Mouse (Mus musculus): Measurements from ENCODE around the gene Xrcc5. TPM values are rescaled to one million over a fixed set of nuclear protein-coding genes. Genes with fewer than 3 reads are reported as not detected.

Xrcc5 gene
- polyA plus RNA-seq, 1 experiment from 2014 or later = 24.0 TPM

- no peaks in the 10 kb centered on the region for H3K27me3 ChIP-seq
- ATAC-seq (ENCODE audit: low read depth) = no peak
- no peak overlapping the region for H3K27ac ChIP-seq
- H3K36me3 ChIP-seq = no peaks in the 10 kb centered on the region
- H3K9me3 ChIP-seq (replicated peaks) = no peaks in the 10 kb centered on the region
- no peak overlapping the region for H3K4me2 ChIP-seq
- H3K4me3 ChIP-seq (replicated peaks) = no peak overlapping the region
- WGBS (ENCODE audit: insufficient replicate concordance) = 56% methylated on average over 2 of the region's 2 CpGs
- no peaks in the 10 kb centered on the region for H3K4me1 ChIP-seq (replicated peaks)
- DNase-seq = no peak
- H3K9ac ChIP-seq = no peak overlapping the region
Measured at GRCm38 (mm10) chr1:72420220-72420619, 113.0 kb downstream of the Xrcc5 start.

GRCm38 (mm10) chr1:72422121-72422520 lies 114.9 kb downstream of the Xrcc5 start:
- no peak overlapping the region for H3K9ac ChIP-seq
- H3K27me3 ChIP-seq = no peaks in the 10 kb centered on the region
- H3K9me3 ChIP-seq (replicated peaks) = no peaks in the 10 kb centered on the region
- no peak overlapping the region for H3K4me3 ChIP-seq (replicated peaks)
- no peak overlapping the region for H3K4me2 ChIP-seq
- ATAC-seq (ENCODE audit: low read depth) (no peak), DNase-seq (no peak)
- no peaks in the 10 kb centered on the region for H3K4me1 ChIP-seq (replicated peaks)
- whole genome bisulfite sequencing (ENCODE audit: insufficient replicate concordance) = 75% methylated on average over 4 of the region's 4 CpGs
- no peaks in the 10 kb centered on the region for H3K36me3 ChIP-seq
- no peak overlapping the region for H3K27ac ChIP-seq

DNA sequence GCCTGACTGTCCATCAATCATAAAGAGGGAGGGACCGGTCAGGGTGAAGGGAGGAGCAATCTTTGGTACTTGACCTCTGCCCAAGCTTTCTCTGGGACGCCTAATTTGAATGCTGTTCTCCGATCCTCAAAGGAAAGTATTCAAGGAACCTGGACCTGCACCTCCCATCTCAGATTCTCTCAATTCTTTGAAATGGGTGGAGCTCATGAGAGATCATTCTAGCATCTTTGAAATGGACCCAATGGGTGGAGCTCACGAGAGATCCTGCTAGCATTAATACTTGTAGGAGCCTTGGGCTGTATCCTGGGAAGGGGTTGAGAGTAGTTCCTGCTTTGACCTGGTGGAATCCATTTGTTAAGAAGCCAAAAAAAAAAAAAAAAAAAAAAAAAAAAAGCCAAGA lies 119.2 kb downstream of the Xrcc5 start:
- no peak overlapping the region for H3K4me3 ChIP-seq (replicated peaks)
- H3K4me1 ChIP-seq (replicated peaks) = no peaks in the 10 kb centered on the region
- H3K4me2 ChIP-seq = no peak overlapping the region
- no peak for ATAC-seq (ENCODE audit: low read depth)
- H3K36me3 ChIP-seq = no peaks in the 10 kb centered on the region
- no peak overlapping the region for H3K27ac ChIP-seq
- 74% methylated on average over 4 of the region's 4 CpGs for WGBS (ENCODE audit: insufficient replicate concordance)
- H3K9me3 ChIP-seq (replicated peaks) = no peaks in the 10 kb centered on the region
- no peak for DNase-seq
- no peak overlapping the region for H3K9ac ChIP-seq
- no peaks in the 10 kb centered on the region for H3K27me3 ChIP-seq

GRCm38 (mm10) chr1:72428526-72428925 lies 121.3 kb downstream of the Xrcc5 start:
- H3K36me3 ChIP-seq = no peaks in the 10 kb centered on the region
- H3K9me3 ChIP-seq (replicated peaks) = no peaks in the 10 kb centered on the region
- no peak overlapping the region for H3K4me3 ChIP-seq (replicated peaks)
- WGBS (ENCODE audit: insufficient replicate concordance) = 60% methylated on average over 8 of the region's 8 CpGs
- H3K4me2 ChIP-seq = no peak overlapping the region
- H3K27ac ChIP-seq = no peak overlapping the region
- no peaks in the 10 kb centered on the region for H3K27me3 ChIP-seq
- no peak overlapping the region for H3K9ac ChIP-seq
- peak; percentile 3 for DNase-seq
- no peaks in the 10 kb centered on the region for H3K4me1 ChIP-seq (replicated peaks)
- ATAC-seq (ENCODE audit: low read depth) = peak; percentile 20; the same call in 1 of the 2 replicates

DNA sequence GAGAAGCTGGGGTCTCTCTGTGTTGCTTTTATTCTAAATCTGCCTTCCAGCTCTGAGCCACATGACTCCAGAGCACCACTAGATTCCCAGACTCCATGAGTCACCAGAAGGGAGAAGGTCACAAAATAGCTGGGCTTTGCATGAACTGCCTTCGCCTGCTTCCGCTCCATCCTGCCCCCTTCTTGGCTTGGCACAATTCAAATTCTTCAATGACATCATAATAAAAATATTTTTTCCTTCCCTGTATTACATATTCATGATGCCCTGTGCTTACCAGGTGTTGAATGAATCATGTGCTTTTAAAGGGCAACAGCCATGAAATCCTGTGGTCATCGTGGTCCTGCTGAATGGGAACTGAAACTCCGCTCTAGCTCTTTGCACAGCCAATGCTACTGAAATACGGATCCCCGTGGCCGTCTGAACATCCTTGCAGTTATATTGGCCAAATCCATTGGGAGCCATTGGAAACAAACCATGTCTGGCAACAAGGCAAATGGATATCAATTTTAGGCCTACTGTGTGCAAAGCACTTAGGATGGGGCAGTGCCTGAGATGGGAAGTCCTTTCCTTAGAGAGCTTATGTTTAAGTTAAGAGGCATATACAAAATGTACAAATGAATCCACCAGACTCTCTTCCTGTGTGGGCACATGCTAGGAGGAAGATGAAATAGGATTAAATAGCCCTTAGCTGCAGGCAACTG lies 122.0 kb downstream of the Xrcc5 start:
- H3K9me3 ChIP-seq (replicated peaks) = no peaks in the 10 kb centered on the region
- H3K27me3 ChIP-seq = no peaks in the 10 kb centered on the region
- DNase-seq = no peak
- H3K4me1 ChIP-seq (replicated peaks) = no peaks in the 10 kb centered on the region
- ATAC-seq (ENCODE audit: low read depth) = no peak
- 71% methylated on average over 7 of the region's 7 CpGs for WGBS (ENCODE audit: insufficient replicate concordance)
- no peak overlapping the region for H3K9ac ChIP-seq
- no peak overlapping the region for H3K4me3 ChIP-seq (replicated peaks)
- no peak overlapping the region for H3K4me2 ChIP-seq
- H3K36me3 ChIP-seq = no peaks in the 10 kb centered on the region
- no peak overlapping the region for H3K27ac ChIP-seq

GRCm38 (mm10) chr1:72432579-72432978 lies 125.4 kb downstream of the Xrcc5 start:
- no peaks in the 10 kb centered on the region for H3K36me3 ChIP-seq
- no peaks in the 10 kb centered on the region for H3K9me3 ChIP-seq (replicated peaks)
- no peak for DNase-seq
- H3K4me3 ChIP-seq (replicated peaks) = no peak overlapping the region
- no peak for ATAC-seq (ENCODE audit: low read depth)
- 60% methylated on average over 1 of the region's 1 CpGs for WGBS (ENCODE audit: insufficient replicate concordance)
- H3K4me1 ChIP-seq (replicated peaks) = no peaks in the 10 kb centered on the region
- no peak overlapping the region for H3K9ac ChIP-seq
- no peaks in the 10 kb centered on the region for H3K27me3 ChIP-seq
- H3K27ac ChIP-seq = no peak overlapping the region
- H3K4me2 ChIP-seq = no peak overlapping the region

- H3K4me1 ChIP-seq (replicated peaks) = no peaks in the 10 kb centered on the region
- no peak for DNase-seq
- no peak overlapping the region for H3K4me3 ChIP-seq (replicated peaks)
- H3K27ac ChIP-seq = no peak overlapping the region
- H3K27me3 ChIP-seq = no peaks in the 10 kb centered on the region
- ATAC-seq (ENCODE audit: low read depth) = no peak
- 48% methylated on average over 3 of the region's 3 CpGs for WGBS (ENCODE audit: insufficient replicate concordance)
- H3K9me3 ChIP-seq (replicated peaks) = no peaks in the 10 kb centered on the region
- H3K4me2 ChIP-seq = no peak overlapping the region
- no peaks in the 10 kb centered on the region for H3K36me3 ChIP-seq
- no peak overlapping the region for H3K9ac ChIP-seq
Measured at GRCm38 (mm10) chr1:72434510-72434909, 127.3 kb downstream of the Xrcc5 start.

DNA sequence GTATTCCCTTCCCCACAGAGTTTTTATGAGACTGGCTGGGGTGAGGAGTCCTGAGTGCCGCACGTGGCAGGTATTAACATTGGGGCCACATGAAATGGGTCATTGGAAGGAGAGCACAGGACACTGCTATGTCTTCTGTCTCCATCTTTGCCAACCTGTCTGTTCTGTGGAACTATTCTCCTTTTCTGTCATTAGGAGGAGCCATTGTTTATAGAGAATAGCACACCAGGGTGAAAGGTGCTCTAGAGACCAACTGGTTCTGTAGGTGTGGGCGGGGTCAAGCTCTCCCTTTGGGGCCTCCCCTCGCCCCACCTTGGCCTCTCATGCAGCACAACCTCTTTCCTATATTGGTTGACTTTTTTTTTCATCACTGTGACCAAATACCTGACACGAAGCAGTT lies 129.7 kb downstream of the Xrcc5 start:
- no peaks in the 10 kb centered on the region for H3K27me3 ChIP-seq
- H3K27ac ChIP-seq = no peak overlapping the region
- WGBS (ENCODE audit: insufficient replicate concordance) = 55% methylated on average over 5 of the region's 5 CpGs
- no peaks in the 10 kb centered on the region for H3K9me3 ChIP-seq (replicated peaks)
- H3K4me3 ChIP-seq (replicated peaks) = no peak overlapping the region
- no peak overlapping the region for H3K4me2 ChIP-seq
- no peak overlapping the region for H3K9ac ChIP-seq
- DNase-seq (no peak), ATAC-seq (ENCODE audit: low read depth) (no peak)
- no peaks in the 10 kb centered on the region for H3K36me3 ChIP-seq
- no peaks in the 10 kb centered on the region for H3K4me1 ChIP-seq (replicated peaks)

- Histone ChIP-seq H3K9ac (no peak overlapping the region), H3K4me2 (no peak overlapping the region), H3K4me1 (replicated peaks) (no peaks in the 10 kb centered on the region), H3K9me3 (replicated peaks) (no peaks in the 10 kb centered on the region), H3K27ac (no peak overlapping the region), H3K4me3 (replicated peaks) (no peak overlapping the region), H3K36me3 (no peaks in the 10 kb centered on the region), H3K27me3 (no peaks in the 10 kb centered on the region)
- ATAC-seq (ENCODE audit: low read depth) (no peak), DNase-seq (no peak)
- WGBS (ENCODE audit: insufficient replicate concordance) = 55% methylated on average over 8 of the region's 8 CpGs
Measured at GRCm38 (mm10) chr1:72439146-72439545, 131.9 kb downstream of the Xrcc5 start.

- Histone ChIP-seq H3K9ac (no peak overlapping the region), H3K27ac (no peak overlapping the region), H3K4me2 (no peak overlapping the region), H3K36me3 (no peaks in the 10 kb centered on the region), H3K27me3 (no peaks in the 10 kb centered on the region), H3K9me3 (replicated peaks) (no peaks in the 10 kb centered on the region), H3K4me3 (replicated peaks) (no peak overlapping the region), H3K4me1 (replicated peaks) (no peaks in the 10 kb centered on the region)
- ATAC-seq (ENCODE audit: low read depth) (no peak), DNase-seq (no peak)
- whole genome bisulfite sequencing (ENCODE audit: insufficient replicate concordance) = 59% methylated on average over 2 of the region's 2 CpGs
Measured at GRCm38 (mm10) chr1:72442747-72443146, 135.5 kb downstream of the Xrcc5 start.

Measured in liver, embryonic 13.5 days (tissue).